Mouse (Mus musculus) ES-E14 (cell line): ENCODE measurements around the gene Spin1.

Experiments used
- CHD2 ChIP-seq: IDR thresholded peaks from 2 replicates; pipeline ENCODE4 v1.6.1; 2014; ENCODE audit warnings: mild to moderate bottlenecking, low read depth, low read length, inconsistent platforms
- HCFC1 ChIP-seq: IDR thresholded peaks from 2 replicates; pipeline ENCODE4 v1.6.1; 2012; ENCODE audit warnings: low read length, inconsistent platforms, borderline replicate concordance; ENCODE audit not compliant: insufficient read depth
- ZC3H11A ChIP-seq: IDR thresholded peaks from 2 replicates; pipeline ENCODE4 v1.6.1; 2012; ENCODE audit warnings: low read depth, mild to moderate bottlenecking, inconsistent platforms, low read length, borderline replicate concordance
- ZNF384 ChIP-seq: IDR thresholded peaks from 2 replicates; pipeline ENCODE4 v1.6.1; 2012; ENCODE audit warnings: low read depth, low read length, inconsistent platforms

DNA sequence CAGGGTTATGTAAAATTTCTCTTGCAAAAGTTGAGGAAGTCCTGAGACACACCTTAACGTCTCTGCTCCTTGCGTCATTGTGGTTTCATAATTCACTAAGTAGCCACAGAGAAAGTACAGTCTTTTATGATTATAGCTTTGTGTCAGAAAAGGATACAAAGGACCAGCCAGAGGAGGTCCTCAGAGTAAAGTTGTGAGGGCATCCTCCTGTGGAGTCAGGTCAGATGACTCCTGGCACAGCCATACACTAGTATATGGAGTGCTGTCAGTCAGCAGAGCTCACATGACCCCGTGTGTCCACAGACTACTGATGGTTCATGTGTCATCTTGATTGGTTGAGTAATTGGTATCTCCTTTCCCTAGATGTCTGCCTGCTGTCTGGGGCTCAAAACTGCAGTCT, 15.1 kb downstream of the Spin1 start:
- TF ChIP-seq HCFC1 (no peak), CHD2 (no peak), ZNF384 (no peak), ZC3H11A (no peak)
